Mouse (Mus musculus) hindbrain, embryonic 14.5 days (tissue): ENCODE measurements around the gene Tmem129. TPM values are rescaled to one million over a fixed set of nuclear protein-coding genes. Genes with fewer than 3 reads are reported as not detected.

Source experiments
- ATAC-seq: fragments of 200-750 bp; cut with Nextera tagmentation; 2 replicates; pipeline ENCODE4 v1.8.0; 2017; ENCODE audit warnings: moderate number of reproducible peaks, mild to moderate bottlenecking, moderate TSS enrichment, moderate library complexity; ENCODE audit not compliant: low FRiP score
- DNase-seq: peaks from one replicate; pipeline ENCODE4 v3.0.0-alpha.2; 2015; ENCODE audit warnings: low spot score
- H3K27ac ChIP-seq: fragments of 300-500 bp; sonication (generic); 2 replicates; pipeline ENCODE4 v1.5.1; 2014; ENCODE audit warnings: mild to moderate bottlenecking, moderate library complexity
- H3K27me3 ChIP-seq: fragments of 300-500 bp; sonication (generic); 2 replicates; pipeline ENCODE4 v1.6.1; 2014; ENCODE audit warnings: mild to moderate bottlenecking, low read length, mixed read lengths; ENCODE audit not compliant: control insufficient read depth, insufficient read depth
- H3K36me3 ChIP-seq: fragments of 300-500 bp; sonication (generic); replicated peaks from 2 replicates; pipeline ENCODE4 v1.6.1; 2014; ENCODE audit not compliant: control insufficient read depth, insufficient read depth
- H3K4me1 ChIP-seq: fragments of 300-500 bp; sonication (generic); replicated peaks from 2 replicates; pipeline ENCODE4 v1.6.1; 2014; ENCODE audit warnings: antibody characterized with exemption, low read length, mixed read lengths; ENCODE audit not compliant: control insufficient read depth, insufficient read depth
- H3K4me2 ChIP-seq: fragments of 300-500 bp; sonication (generic); replicated peaks from 2 replicates; pipeline ENCODE4 v1.6.1; 2014; ENCODE audit warnings: mild to moderate bottlenecking, moderate library complexity
- H3K4me3 ChIP-seq: fragments of 300-500 bp; sonication (generic); replicated peaks from 2 replicates; pipeline ENCODE4 v1.5.1; 2014; ENCODE audit warnings: mild to moderate bottlenecking, low read length
- H3K9ac ChIP-seq: fragments of 300-500 bp; sonication (generic); 2 replicates; pipeline ENCODE4 v1.6.1; 2014
- H3K9me3 ChIP-seq: fragments of 300-500 bp; sonication (generic); 2 replicates; pipeline ENCODE4 v1.6.1; 2016; ENCODE audit warnings: low read length; ENCODE audit not compliant: control insufficient read depth
- WGBS: fragments of 180-500 bp; shearing (Covaris S2); extraction: QIAGEN DNeasy Blood & Tissue Kit; methylation state at CpG from one replicate; pipeline ENCODE4 v1.1.7; 2014; 5-methylcytosine and 5-hydroxymethylcytosine counted together
- polyA plus RNA-seq: library from polyadenylated mRNA; unstranded; fragments of >200 nt; fragmentation: Nextera tagmentation; extraction: Ambion mirVana; gene quantifications from 2 replicates; pipeline ENCODE4 v1.2.1, GENCODE M21; 2014

Tmem129 gene
- polyA plus RNA-seq, 1 experiment from 2014 or later: 27.5 TPM

DNA sequence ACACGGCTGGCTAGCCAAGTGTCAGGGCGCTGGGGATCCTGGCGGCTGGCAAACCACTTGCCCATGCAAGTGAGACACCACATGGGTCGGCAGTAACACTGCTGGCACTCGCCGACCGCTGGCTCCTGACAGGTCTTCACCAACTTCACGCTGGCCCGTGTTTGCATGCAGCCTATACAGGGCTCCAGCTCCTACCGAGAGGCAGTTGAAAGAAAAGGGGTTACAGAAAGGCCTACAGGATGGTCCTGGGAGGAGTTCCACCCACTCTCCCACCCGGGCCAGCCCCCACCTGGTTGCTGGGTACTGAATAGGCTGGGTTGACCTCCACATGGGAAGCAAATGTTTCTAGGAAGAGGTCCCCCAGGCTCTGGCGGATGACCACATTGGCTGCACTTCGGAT lies 3.8 kb downstream of the Tmem129 start:
- Histone ChIP-seq H3K9me3 (no peaks in the 10 kb centered on the region), H3K4me3 (no peak overlapping the region), H3K4me1 (peaks cover 35% of the 10 kb centered on the region), H3K36me3 (peaks cover 25% of the 10 kb centered on the region), H3K4me2 (no peak overlapping the region), H3K9ac (no peak overlapping the region), H3K27ac (no peak overlapping the region), H3K27me3 (no peaks in the 10 kb centered on the region)
- DNase-seq (no peak), ATAC-seq (no peak)
- WGBS: 93% methylated on average over 13 of the region's 13 CpGs

DNA sequence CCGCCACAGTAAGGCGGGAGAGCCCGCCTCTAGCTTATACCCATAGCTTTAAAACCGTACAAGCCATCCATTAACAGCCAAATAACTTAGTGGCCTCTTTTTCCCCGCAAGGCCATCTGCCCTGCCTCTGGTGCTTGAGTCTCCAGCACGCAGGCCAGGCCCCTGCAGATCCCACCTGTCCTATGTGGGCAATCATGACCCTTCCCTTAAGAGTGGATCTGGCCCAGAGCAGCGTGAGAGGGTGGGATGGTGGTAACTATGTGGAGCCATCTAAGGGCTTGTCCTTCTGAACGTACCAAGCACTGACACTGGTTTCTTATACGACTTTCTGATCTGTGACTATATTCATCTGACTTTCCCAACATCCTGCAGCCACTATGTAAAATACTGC lies 5.4 kb downstream of the Tmem129 start:
- Histone ChIP-seq H3K9me3 (no peaks in the 10 kb centered on the region), H3K36me3 (peaks cover 40% of the 10 kb centered on the region), H3K4me2 (peak overlapping the region; percentile 79), H3K4me3 (peak overlapping the region; percentile 67), H3K27me3 (no peaks in the 10 kb centered on the region), H3K4me1 (peaks cover 30% of the 10 kb centered on the region), H3K9ac (peak overlapping the region; percentile 72; the same call in 1 of the 2 replicates), H3K27ac (peak overlapping the region; percentile 98; the same call in 1 of the 2 replicates)
- WGBS: 4% methylated on average over 9 of the region's 9 CpGs
- no peak for DNase-seq
- ATAC-seq: no peak; the same call in 1 of the 2 replicates

- Histone ChIP-seq H3K4me3 (peak within 1 kb of the TSS; percentile 67), H3K9me3 (no peaks in the 10 kb centered on the region), H3K9ac (peak within 1 kb of the TSS; percentile 72), H3K4me1 (peaks cover 30% of the 10 kb centered on the region), H3K36me3 (peaks cover 46% of the 10 kb centered on the region), H3K27me3 (no peaks in the 10 kb centered on the region), H3K27ac (peak within 1 kb of the TSS; percentile 98), H3K4me2 (peak within 1 kb of the TSS; percentile 79)
- DNase-seq (peak; percentile 93), ATAC-seq (peak; percentile 96)
- WGBS: under 1% methylated on average over 82 of the region's 82 CpGs
Observed at GRCm38 (mm10) chr5:33651921-33652782, 6.1 kb downstream of the Tmem129 start, which contains the start of gene Slbp. TSS of gene Slbp (minus strand) at chr5:33652574.

DNA sequence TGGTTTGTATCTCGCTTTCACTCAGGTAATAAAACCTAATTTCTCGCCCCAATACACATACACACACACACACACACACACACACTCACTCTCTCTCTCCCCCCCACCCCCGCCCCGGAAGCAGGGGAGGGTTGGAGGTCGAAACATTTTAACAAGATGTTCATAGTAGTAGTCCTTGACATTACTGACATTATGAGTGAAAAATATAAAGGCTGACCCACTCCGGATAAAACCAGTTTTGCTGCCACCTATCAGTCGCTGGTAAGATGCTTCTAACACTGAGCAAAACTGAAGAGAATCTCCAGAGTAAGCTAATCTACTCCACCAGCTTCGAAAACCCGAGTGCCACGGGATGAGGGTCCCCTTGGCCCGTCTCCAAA lies 6.7 kb downstream of the Tmem129 start:
- WGBS: 1% methylated on average over 11 of the region's 11 CpGs
- Histone ChIP-seq H3K36me3 (peaks cover 53% of the 10 kb centered on the region), H3K4me3 (peak overlapping the region; percentile 67), H3K27ac (peak overlapping the region; percentile 98), H3K9me3 (no peaks in the 10 kb centered on the region), H3K9ac (peak overlapping the region; percentile 72), H3K27me3 (no peaks in the 10 kb centered on the region), H3K4me1 (peaks cover 23% of the 10 kb centered on the region), H3K4me2 (peak overlapping the region; percentile 79)
- ATAC-seq (no peak), DNase-seq (no peak)

GRCm38 (mm10) chr5:33651017-33651416 lies 7.2 kb downstream of the Tmem129 start:
- WGBS: 16% methylated on average over 2 of the region's 2 CpGs
- ATAC-seq: no peak

GRCm38 (mm10) chr5:33640652-33641051 lies 17.6 kb downstream of the Tmem129 start:
- Histone ChIP-seq H3K9ac (no peak overlapping the region), H3K4me1 (no peaks in the 10 kb centered on the region), H3K4me2 (no peak overlapping the region), H3K36me3 (peaks cover 61% of the 10 kb centered on the region), H3K27me3 (no peaks in the 10 kb centered on the region), H3K9me3 (no peaks in the 10 kb centered on the region), H3K4me3 (no peak overlapping the region), H3K27ac (no peak overlapping the region)
- WGBS: 41% methylated on average over 3 of the region's 3 CpGs
- peak; percentile 68 for DNase-seq
- no peak for ATAC-seq

More at GRCm38 (mm10) chr5:33651017-33651416, 7.2 kb downstream of the Tmem129 start:
- Histone ChIP-seq H3K4me2 (peak overlapping the region; percentile 79), H3K9me3 (no peaks in the 10 kb centered on the region), H3K9ac (peak overlapping the region; percentile 72), H3K36me3 (peaks cover 58% of the 10 kb centered on the region), H3K27me3 (no peaks in the 10 kb centered on the region), H3K4me1 (peaks cover 19% of the 10 kb centered on the region), H3K4me3 (peak overlapping the region; percentile 67), H3K27ac (peak overlapping the region; percentile 98)
- DNase-seq: no peak

GRCm38 (mm10) chr5:33638826-33639225 lies 19.4 kb downstream of the Tmem129 start:
- no peaks in the 10 kb centered on the region for H3K9me3 ChIP-seq
- H3K4me1 ChIP-seq: no peaks in the 10 kb centered on the region
- H3K27me3 ChIP-seq: no peaks in the 10 kb centered on the region
- H3K4me3 ChIP-seq: no peak overlapping the region
- DNase-seq: no peak
- H3K27ac ChIP-seq: no peak overlapping the region
- no peak overlapping the region for H3K9ac ChIP-seq
- peaks cover 46% of the 10 kb centered on the region for H3K36me3 ChIP-seq
- H3K4me2 ChIP-seq: no peak overlapping the region
- 65% methylated on average over 4 of the region's 4 CpGs for WGBS
- no peak for ATAC-seq

- no peak overlapping the region for H3K9ac ChIP-seq
- no peak overlapping the region for H3K4me2 ChIP-seq
- 76% methylated on average over 3 of the region's 3 CpGs for WGBS
- no peaks in the 10 kb centered on the region for H3K9me3 ChIP-seq
- ATAC-seq: no peak
- no peak overlapping the region for H3K27ac ChIP-seq
- H3K36me3 ChIP-seq: peaks cover 36% of the 10 kb centered on the region
- no peak overlapping the region for H3K4me3 ChIP-seq
- no peaks in the 10 kb centered on the region for H3K4me1 ChIP-seq
- no peaks in the 10 kb centered on the region for H3K27me3 ChIP-seq
- no peak for DNase-seq
Observed at GRCm38 (mm10) chr5:33637606-33638350, 20.4 kb downstream of the Tmem129 start.

GRCm38 (mm10) chr5:33635361-33635760 lies 22.9 kb downstream of the Tmem129 start:
- ATAC-seq (no peak), DNase-seq (no peak)
- H3K9me3 ChIP-seq: no peaks in the 10 kb centered on the region
- H3K4me2 ChIP-seq: no peak overlapping the region
- H3K27me3 ChIP-seq: no peaks in the 10 kb centered on the region
- no peak overlapping the region for H3K27ac ChIP-seq
- H3K36me3 ChIP-seq: peaks cover 14% of the 10 kb centered on the region; the same call in 1 of the 2 replicates
- 97% methylated on average over 3 of the region's 3 CpGs for whole genome bisulfite sequencing
- H3K4me3 ChIP-seq: no peak overlapping the region
- H3K9ac ChIP-seq: no peak overlapping the region
- peaks cover 6% of the 10 kb centered on the region; the same call in 1 of the 2 replicates for H3K4me1 ChIP-seq
